Mouse (Mus musculus): ENCODE measurements at regions not wholly inside any gene's neighbourhood (a gene's known extent, or its start where the extent isn't known, plus 50 kb on each side); places are given as distances from the start of the nearest gene placed in this dataset.

DNA sequence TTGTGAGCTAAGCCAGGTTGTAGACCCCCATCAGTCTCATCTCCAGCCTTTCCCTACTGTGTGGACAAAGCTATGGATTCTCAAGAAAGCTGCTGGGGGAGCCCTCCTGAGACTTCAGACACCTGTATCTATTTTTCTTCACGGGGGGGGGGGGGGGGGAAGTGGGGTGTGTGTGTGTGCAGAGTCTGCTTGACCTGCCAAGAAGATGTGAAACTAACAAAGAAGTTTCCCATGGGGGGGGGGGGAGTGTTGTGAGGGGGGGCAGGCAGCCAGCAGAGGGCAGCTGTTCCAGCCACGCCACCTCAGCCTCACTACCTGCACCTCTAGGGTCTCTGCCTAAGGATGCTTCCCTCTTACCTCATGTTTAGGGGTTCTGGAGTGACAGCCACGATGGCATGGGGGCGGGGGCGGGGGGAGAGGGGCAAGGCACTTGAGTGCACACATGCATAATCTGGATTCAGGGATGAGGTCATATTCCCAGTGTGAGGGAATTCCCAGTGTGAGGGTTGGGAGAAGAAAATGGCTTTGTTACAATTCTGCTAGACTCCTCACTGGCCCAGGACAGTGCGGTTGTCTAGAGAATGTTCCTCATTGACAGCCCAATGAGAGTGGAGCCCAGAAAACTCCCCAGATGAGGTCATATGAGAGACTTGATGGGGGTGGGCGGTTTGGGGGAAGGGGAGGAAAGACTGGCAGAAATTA, 104.0 kb upstream of the Spata13 start:
- peak; percentile 22; the same call in 1 of the 2 replicates for TF ChIP-seq CTCF (IDR thresholded peaks at IDR 0.05; ENCODE audit: low read depth)
- TF ChIP-seq EP300 (optimal IDR thresholded peaks at IDR 0.05): no peak
